Mouse (Mus musculus) midbrain, embryonic 16.5 days (tissue): ENCODE data around the gene Zkscan6. TPM values are rescaled to one million over a fixed set of nuclear protein-coding genes. Genes with fewer than 3 reads are reported as not detected.
A peak's percentile ranks its signal among the peaks of the same experiment; 100 is the strongest.

ENCODE experiments used
- ATAC-seq: fragments of 200-750 bp; cut with Nextera tagmentation; 2 replicates; pipeline ENCODE4 v1.8.0; 2017; ENCODE audit warnings: moderate TSS enrichment
- H3K27ac ChIP-seq: fragments of 300-500 bp; sonication (generic); 2 replicates; pipeline ENCODE4 v1.5.1; 2014; ENCODE audit warnings: mild to moderate bottlenecking, low read length, mixed read lengths
- H3K27me3 ChIP-seq: fragments of 300-500 bp; sonication (generic); 2 replicates; pipeline ENCODE4 v1.6.1; 2014; ENCODE audit warnings: low read depth, low read length, mixed read lengths; ENCODE audit not compliant: control insufficient read depth, insufficient read depth
- H3K36me3 ChIP-seq: fragments of 300-500 bp; sonication (generic); 2 replicates; pipeline ENCODE4 v1.6.1; 2014; ENCODE audit warnings: mild to moderate bottlenecking, low read length, moderate library complexity, mixed read lengths; ENCODE audit not compliant: control insufficient read depth, insufficient read depth
- H3K4me1 ChIP-seq: fragments of 300-500 bp; sonication (generic); 2 replicates; pipeline ENCODE4 v1.6.1; 2014; ENCODE audit warnings: mild to moderate bottlenecking, low read length, mixed read lengths; ENCODE audit not compliant: control insufficient read depth, insufficient read depth
- H3K4me2 ChIP-seq: fragments of 300-500 bp; sonication (generic); 2 replicates; pipeline ENCODE4 v1.6.1; 2014; ENCODE audit warnings: mild to moderate bottlenecking, low read length, mixed read lengths
- H3K4me3 ChIP-seq: fragments of 300-500 bp; sonication (generic); 2 replicates; pipeline ENCODE4 v1.5.1; 2014; ENCODE audit warnings: low read depth, mild to moderate bottlenecking, low read length, moderate library complexity, mixed read lengths
- H3K9ac ChIP-seq: fragments of 300-500 bp; sonication (generic); 2 replicates; pipeline ENCODE4 v1.6.1; 2014; ENCODE audit warnings: low read depth, low read length, mixed read lengths
- H3K9me3 ChIP-seq: fragments of 300-500 bp; sonication (generic); replicated peaks from 2 replicates; pipeline ENCODE4 v1.6.1; 2014; ENCODE audit warnings: mild to moderate bottlenecking, low read length, mixed read lengths; ENCODE audit not compliant: control insufficient read depth, poor library complexity, severe bottlenecking
- WGBS: fragments of 180-500 bp; shearing (Covaris S2); extraction: QIAGEN DNeasy Blood & Tissue Kit; methylation state at CpG from one replicate; pipeline ENCODE4 v1.1.7; 2014; 5-methylcytosine and 5-hydroxymethylcytosine counted together
- polyA plus RNA-seq: library from polyadenylated mRNA; unstranded; fragments of >200 nt; fragmentation: Nextera tagmentation; extraction: Ambion mirVana; gene quantifications from 2 replicates; pipeline ENCODE4 v1.2.1, GENCODE M21; 2015

Zkscan6 gene
- polyA plus RNA-seq, result 18.9 and 21.5 TPM in 2 replicates

- Histone ChIP-seq H3K4me3 (peak within 1 kb of the TSS; percentile 85), H3K9me3 (no peaks in the 10 kb centered on the region), H3K27me3 (no peaks in the 10 kb centered on the region), H3K9ac (peak within 1 kb of the TSS; percentile 82), H3K4me1 (peaks cover 17% of the 10 kb centered on the region), H3K27ac (peak within 1 kb of the TSS; percentile 78), H3K4me2 (peak within 1 kb of the TSS; percentile 72), H3K36me3 (no peaks in the 10 kb centered on the region)
- under 1% methylated on average over 48 of the region's 58 CpGs for WGBS
- peak; percentile 96 for ATAC-seq
Measured at GRCm38 (mm10) chr11:65806909-65807504, at the start of gene Zkscan6. Zkscan6 (plus strand) TSS chr11:65807175.

- no peak overlapping the region for H3K27ac ChIP-seq
- WGBS, result 92% methylated on average over 1 of the region's 1 CpGs
- H3K9ac ChIP-seq, result no peak overlapping the region
- H3K27me3 ChIP-seq, result no peaks in the 10 kb centered on the region
- no peak for ATAC-seq
- no peak overlapping the region for H3K4me3 ChIP-seq
- no peak overlapping the region for H3K4me2 ChIP-seq
- H3K4me1 ChIP-seq, result no peaks in the 10 kb centered on the region
- H3K36me3 ChIP-seq, result no peaks in the 10 kb centered on the region
- no peaks in the 10 kb centered on the region for H3K9me3 ChIP-seq
Measured at GRCm38 (mm10) chr11:65759350-65759749, 47.6 kb upstream of the Zkscan6 start.

- Histone ChIP-seq H3K9me3 (no peaks in the 10 kb centered on the region), H3K27ac (no peak overlapping the region), H3K4me3 (no peak overlapping the region), H3K4me1 (no peaks in the 10 kb centered on the region), H3K4me2 (no peak overlapping the region), H3K9ac (no peak overlapping the region), H3K36me3 (no peaks in the 10 kb centered on the region), H3K27me3 (no peaks in the 10 kb centered on the region)
- WGBS, result 96% methylated on average over 2 of the region's 2 CpGs
- no peak for ATAC-seq
Measured at GRCm38 (mm10) chr11:65760912-65761311, 46.1 kb upstream of the Zkscan6 start.

GRCm38 (mm10) chr11:65768445-65768844 lies 38.5 kb upstream of the Zkscan6 start:
- no peaks in the 10 kb centered on the region for H3K9me3 ChIP-seq
- peaks cover 10% of the 10 kb centered on the region for H3K4me1 ChIP-seq
- H3K27ac ChIP-seq, result no peak overlapping the region
- H3K36me3 ChIP-seq, result no peaks in the 10 kb centered on the region
- H3K4me3 ChIP-seq, result no peak overlapping the region
- H3K4me2 ChIP-seq, result no peak overlapping the region
- ATAC-seq, result no peak
- H3K27me3 ChIP-seq, result no peaks in the 10 kb centered on the region
- no peak overlapping the region for H3K9ac ChIP-seq

- Histone ChIP-seq H3K4me3 (no peak overlapping the region), H3K27me3 (no peaks in the 10 kb centered on the region), H3K9me3 (no peaks in the 10 kb centered on the region), H3K36me3 (no peaks in the 10 kb centered on the region), H3K27ac (no peak overlapping the region), H3K9ac (no peak overlapping the region), H3K4me1 (peaks cover 13% of the 10 kb centered on the region), H3K4me2 (no peak overlapping the region)
- 73% methylated on average over 5 of the region's 5 CpGs for WGBS
- no peak for ATAC-seq
Measured at GRCm38 (mm10) chr11:65769990-65770389, 37.0 kb upstream of the Zkscan6 start.

GRCm38 (mm10) chr11:65771546-65771945 lies 35.4 kb upstream of the Zkscan6 start:
- Histone ChIP-seq H3K4me2 (no peak overlapping the region), H3K9ac (no peak overlapping the region), H3K4me3 (no peak overlapping the region), H3K4me1 (peaks cover 13% of the 10 kb centered on the region), H3K27ac (no peak overlapping the region), H3K27me3 (no peaks in the 10 kb centered on the region), H3K36me3 (no peaks in the 10 kb centered on the region), H3K9me3 (no peaks in the 10 kb centered on the region)
- 98% methylated on average over 1 of the region's 1 CpGs for WGBS
- ATAC-seq, result no peak

GRCm38 (mm10) chr11:65773535-65773934 lies 33.4 kb upstream of the Zkscan6 start:
- no peak overlapping the region for H3K9ac ChIP-seq
- ATAC-seq, result no peak
- 82% methylated on average over 2 of the region's 2 CpGs for WGBS
- H3K27ac ChIP-seq, result no peak overlapping the region
- no peak overlapping the region for H3K4me3 ChIP-seq
- no peak overlapping the region for H3K4me2 ChIP-seq
- no peaks in the 10 kb centered on the region for H3K9me3 ChIP-seq
- H3K4me1 ChIP-seq, result peaks cover 10% of the 10 kb centered on the region
- H3K36me3 ChIP-seq, result no peaks in the 10 kb centered on the region
- H3K27me3 ChIP-seq, result no peaks in the 10 kb centered on the region

- H3K9me3 ChIP-seq, result no peaks in the 10 kb centered on the region
- H3K4me3 ChIP-seq, result no peak overlapping the region
- H3K4me2 ChIP-seq, result no peak overlapping the region
- H3K27me3 ChIP-seq, result no peaks in the 10 kb centered on the region
- H3K27ac ChIP-seq, result no peak overlapping the region
- peaks cover 6% of the 10 kb centered on the region for H3K4me1 ChIP-seq
- H3K9ac ChIP-seq, result no peak overlapping the region
- ATAC-seq, result no peak
- H3K36me3 ChIP-seq, result no peaks in the 10 kb centered on the region
- WGBS, result 77% methylated on average over 6 of the region's 6 CpGs
Measured at GRCm38 (mm10) chr11:65773946-65774656, 32.9 kb upstream of the Zkscan6 start.

GRCm38 (mm10) chr11:65776906-65777611 lies 29.9 kb upstream of the Zkscan6 start:
- no peak overlapping the region for H3K9ac ChIP-seq
- H3K4me2 ChIP-seq, result no peak overlapping the region
- H3K9me3 ChIP-seq, result no peaks in the 10 kb centered on the region
- no peak overlapping the region for H3K27ac ChIP-seq
- no peaks in the 10 kb centered on the region for H3K27me3 ChIP-seq
- ATAC-seq, result no peak
- peaks cover 3% of the 10 kb centered on the region; the same call in 1 of the 2 replicates for H3K4me1 ChIP-seq
- 62% methylated on average over 2 of the region's 2 CpGs for WGBS
- peaks cover 8% of the 10 kb centered on the region for H3K36me3 ChIP-seq
- H3K4me3 ChIP-seq, result no peak overlapping the region
